Mouse (Mus musculus): Measurements from ENCODE around the gene Tmem80.

The Tmem80 gene

GRCm38 (mm10) chr7:141356971-141357370 lies 29.4 kb downstream of the Tmem80 start:
- H3K4me3 ChIP-seq (replicated peaks; ENCODE audit: low read length) = peak overlapping the region; percentile 49
- peaks cover 41% of the 10 kb centered on the region for H3K4me1 ChIP-seq (replicated peaks; ENCODE audit: low read depth, low read length)
- H3K27me3 ChIP-seq (ENCODE audit: insufficient read depth, low read length) = peaks cover 44% of the 10 kb centered on the region
- TF ChIP-seq POU5F1 (IDR thresholded peaks at IDR 0.05; ENCODE audit: borderline replicate concordance, low read length) = no peak
- H3K36me3 ChIP-seq (ENCODE audit: insufficient read depth, low read length) = no peaks in the 10 kb centered on the region
- H3K9me3 ChIP-seq (ENCODE audit: low read length) = no peaks in the 10 kb centered on the region

DNA sequence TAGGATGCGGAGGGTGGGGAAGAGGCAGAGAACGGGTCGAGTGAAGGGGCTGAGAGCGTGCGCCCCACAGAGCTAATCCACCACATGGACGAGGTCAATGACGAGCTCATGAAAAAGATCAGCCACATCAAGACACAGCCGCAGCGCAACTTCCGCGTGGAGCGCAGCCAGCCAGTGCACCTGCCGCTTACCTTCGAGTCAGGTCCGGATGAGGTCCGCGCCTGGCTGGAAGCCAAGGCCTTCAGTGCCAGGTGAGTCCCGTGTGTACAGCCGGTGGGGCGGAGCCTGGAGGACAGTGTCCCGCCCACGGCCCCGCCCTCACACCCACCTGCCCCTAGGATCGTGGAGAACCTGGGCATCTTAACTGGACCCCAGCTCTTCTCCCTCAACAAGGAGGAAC lies 34.0 kb downstream of the Tmem80 start:
- peaks cover 62% of the 10 kb centered on the region for H3K27me3 ChIP-seq (ENCODE audit: insufficient read depth, low read length)
- H3K36me3 ChIP-seq (ENCODE audit: insufficient read depth, low read length) = no peaks in the 10 kb centered on the region
- TF ChIP-seq CTCF (conservative IDR thresholded peaks at IDR 0.05; ENCODE audit: low read length) (no peak), POU5F1 (IDR thresholded peaks at IDR 0.05; ENCODE audit: borderline replicate concordance, low read length) (no peak), NANOG (IDR thresholded peaks at IDR 0.05; ENCODE audit: borderline replicate concordance, low read length) (no peak)
- H3K4me3 ChIP-seq (replicated peaks; ENCODE audit: low read length) = peak overlapping the region; percentile 60
- H3K4me1 ChIP-seq (replicated peaks; ENCODE audit: low read depth, low read length) = peaks cover 29% of the 10 kb centered on the region
- no peaks in the 10 kb centered on the region for H3K9me3 ChIP-seq (ENCODE audit: low read length)

DNA sequence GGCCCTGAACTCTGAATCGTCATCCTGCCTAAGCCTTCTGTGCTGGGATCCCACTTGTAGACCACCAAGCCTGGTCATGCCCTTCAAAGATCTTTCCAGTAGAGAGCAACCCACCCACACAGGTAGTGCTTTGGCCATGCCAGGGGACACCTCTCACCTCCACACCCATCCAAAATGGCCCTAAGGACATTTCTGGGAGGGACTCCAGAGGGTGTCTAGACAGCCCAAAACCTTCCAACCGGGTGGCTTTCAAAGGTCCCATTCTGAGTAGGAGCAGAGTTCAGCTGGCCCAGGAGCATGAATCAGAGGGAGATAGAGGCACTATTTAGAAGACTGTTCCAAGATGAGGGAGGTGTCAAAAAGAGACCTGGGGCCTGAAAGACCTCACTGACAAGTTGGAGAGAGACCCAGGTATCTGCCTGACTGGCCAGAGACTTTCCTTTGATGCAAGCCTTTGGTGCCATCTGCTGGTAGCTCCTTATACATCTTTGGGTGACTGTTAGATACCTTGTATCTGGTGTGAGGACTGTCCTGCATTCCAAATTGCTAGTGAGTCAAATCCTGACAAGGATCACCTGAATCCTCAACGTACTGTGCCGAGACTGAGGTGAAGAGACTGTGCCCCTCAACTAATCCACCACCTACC lies 35.7 kb downstream of the Tmem80 start:
- H3K4me1 ChIP-seq (replicated peaks; ENCODE audit: low read depth, low read length) = peaks cover 20% of the 10 kb centered on the region
- H3K36me3 ChIP-seq (ENCODE audit: insufficient read depth, low read length) = no peaks in the 10 kb centered on the region
- TF ChIP-seq NANOG (IDR thresholded peaks at IDR 0.05; ENCODE audit: borderline replicate concordance, low read length) (no peak), CTCF (conservative IDR thresholded peaks at IDR 0.05; ENCODE audit: low read length) (peak; percentile 43), POU5F1 (IDR thresholded peaks at IDR 0.05; ENCODE audit: borderline replicate concordance, low read length) (no peak)
- H3K9me3 ChIP-seq (ENCODE audit: low read length) = no peaks in the 10 kb centered on the region
- no peak overlapping the region for H3K4me3 ChIP-seq (replicated peaks; ENCODE audit: low read length)
- peaks cover 50% of the 10 kb centered on the region for H3K27me3 ChIP-seq (ENCODE audit: insufficient read depth, low read length)

GRCm38 (mm10) chr7:141363752-141364125 lies 36.2 kb downstream of the Tmem80 start:
- Histone ChIP-seq H3K36me3 (ENCODE audit: insufficient read depth, low read length) (no peaks in the 10 kb centered on the region), H3K4me1 (replicated peaks; ENCODE audit: low read depth, low read length) (peaks cover 23% of the 10 kb centered on the region), H3K4me3 (replicated peaks; ENCODE audit: low read length) (no peak overlapping the region), H3K9me3 (ENCODE audit: low read length) (no peaks in the 10 kb centered on the region), H3K27me3 (ENCODE audit: insufficient read depth, low read length) (peaks cover 49% of the 10 kb centered on the region)
- TF ChIP-seq CTCF (conservative IDR thresholded peaks at IDR 0.05; ENCODE audit: low read length) = no peak
- TF ChIP-seq POU5F1 (IDR thresholded peaks at IDR 0.05; ENCODE audit: borderline replicate concordance, low read length) = no peak
- TF ChIP-seq NANOG (IDR thresholded peaks at IDR 0.05; ENCODE audit: borderline replicate concordance, low read length) = no peak

DNA sequence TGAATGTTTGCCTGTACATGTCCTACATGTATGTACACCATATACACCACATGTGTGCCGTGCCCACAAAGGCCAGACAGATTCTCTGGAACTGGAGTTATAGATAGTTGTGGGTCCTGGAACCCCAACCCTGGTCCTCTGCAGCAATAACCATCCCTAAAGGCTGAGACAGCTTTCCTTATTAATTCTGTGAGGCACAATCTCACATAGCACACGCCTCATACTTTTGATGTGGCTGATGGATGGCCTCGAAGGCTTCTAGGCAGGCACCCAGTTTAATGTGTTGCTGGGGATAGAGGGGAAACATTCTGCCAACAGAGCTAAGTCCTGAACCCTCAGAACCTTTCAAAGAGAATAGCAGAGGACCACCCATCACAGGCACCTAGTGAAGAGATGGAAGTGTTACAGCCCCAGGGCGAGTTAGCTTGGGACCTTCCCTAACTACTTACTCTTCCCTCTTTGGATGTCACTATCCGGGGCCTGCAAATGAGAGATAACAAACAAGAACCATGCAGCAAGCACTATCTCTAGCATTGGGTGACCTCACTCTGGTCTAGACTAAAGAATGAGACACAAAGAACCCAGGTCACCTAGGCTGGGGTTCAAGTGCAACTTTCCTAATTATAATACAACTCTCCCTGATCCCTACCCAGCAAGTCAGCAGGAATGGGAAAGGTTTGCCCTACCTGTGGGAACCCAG lies 37.0 kb downstream of the Tmem80 start:
- H3K36me3 ChIP-seq (ENCODE audit: insufficient read depth, low read length) = no peaks in the 10 kb centered on the region
- no peaks in the 10 kb centered on the region for H3K9me3 ChIP-seq (ENCODE audit: low read length)
- no peak for TF ChIP-seq NANOG (IDR thresholded peaks at IDR 0.05; ENCODE audit: borderline replicate concordance, low read length)
- TF ChIP-seq POU5F1 (IDR thresholded peaks at IDR 0.05; ENCODE audit: borderline replicate concordance, low read length) = no peak
- no peak for TF ChIP-seq CTCF (conservative IDR thresholded peaks at IDR 0.05; ENCODE audit: low read length)
- H3K4me1 ChIP-seq (replicated peaks; ENCODE audit: low read depth, low read length) = peaks cover 27% of the 10 kb centered on the region
- H3K27me3 ChIP-seq (ENCODE audit: insufficient read depth, low read length) = peaks cover 45% of the 10 kb centered on the region
- H3K4me3 ChIP-seq (replicated peaks; ENCODE audit: low read length) = no peak overlapping the region

DNA sequence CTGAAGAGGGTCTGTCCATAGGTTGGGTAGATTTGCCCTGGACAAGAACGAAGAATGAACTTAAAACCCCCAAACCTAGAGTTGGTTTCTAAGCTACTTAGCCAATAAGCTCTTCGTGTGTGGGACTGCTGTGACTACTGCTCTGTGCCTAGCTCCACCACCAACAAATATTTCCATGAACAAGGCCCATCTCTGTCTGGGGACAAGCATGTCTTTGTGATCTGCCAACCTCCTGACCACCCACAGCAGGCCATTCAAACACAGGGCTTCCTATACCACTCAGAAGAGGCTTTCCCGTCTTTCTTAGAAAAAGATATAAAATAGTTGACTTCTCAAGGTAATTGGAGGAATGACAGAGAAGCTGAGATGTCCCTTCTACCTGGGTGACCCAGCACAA lies 37.5 kb downstream of the Tmem80 start:
- Histone ChIP-seq H3K27me3 (ENCODE audit: insufficient read depth, low read length) (peaks cover 40% of the 10 kb centered on the region), H3K36me3 (ENCODE audit: insufficient read depth, low read length) (no peaks in the 10 kb centered on the region), H3K9me3 (ENCODE audit: low read length) (no peaks in the 10 kb centered on the region), H3K4me1 (replicated peaks; ENCODE audit: low read depth, low read length) (peaks cover 33% of the 10 kb centered on the region), H3K4me3 (replicated peaks; ENCODE audit: low read length) (no peak overlapping the region)
- TF ChIP-seq NANOG (IDR thresholded peaks at IDR 0.05; ENCODE audit: borderline replicate concordance, low read length) = no peak
- no peak for TF ChIP-seq CTCF (conservative IDR thresholded peaks at IDR 0.05; ENCODE audit: low read length)
- no peak for TF ChIP-seq POU5F1 (IDR thresholded peaks at IDR 0.05; ENCODE audit: borderline replicate concordance, low read length)

DNA sequence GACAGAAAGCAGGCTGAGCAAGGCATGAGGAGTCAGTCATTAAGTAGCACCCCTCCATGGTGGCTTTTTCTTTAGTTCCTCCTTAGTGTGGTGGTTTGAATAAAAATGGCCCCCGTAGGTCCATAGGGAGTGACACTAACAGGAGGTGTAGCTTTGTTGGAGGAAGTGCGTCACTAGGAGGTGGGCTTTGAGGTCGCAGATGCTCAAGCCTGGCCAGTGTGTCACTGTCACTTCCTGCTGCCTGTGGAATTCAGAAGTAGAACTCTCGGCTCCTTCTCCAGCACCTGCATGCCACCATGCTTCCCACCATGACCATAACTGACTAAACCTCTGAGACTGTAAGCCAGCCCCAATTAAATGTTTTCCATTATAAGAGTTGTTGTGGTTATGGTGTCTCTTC lies 39.8 kb downstream of the Tmem80 start:
- no peaks in the 10 kb centered on the region for H3K9me3 ChIP-seq (ENCODE audit: low read length)
- H3K36me3 ChIP-seq (ENCODE audit: insufficient read depth, low read length) = no peaks in the 10 kb centered on the region
- H3K4me3 ChIP-seq (replicated peaks; ENCODE audit: low read length) = no peak overlapping the region
- peaks cover 17% of the 10 kb centered on the region for H3K27me3 ChIP-seq (ENCODE audit: insufficient read depth, low read length)
- peaks cover 44% of the 10 kb centered on the region for H3K4me1 ChIP-seq (replicated peaks; ENCODE audit: low read depth, low read length)
- TF ChIP-seq NANOG (IDR thresholded peaks at IDR 0.05; ENCODE audit: borderline replicate concordance, low read length) = no peak
- TF ChIP-seq CTCF (conservative IDR thresholded peaks at IDR 0.05; ENCODE audit: low read length) = no peak
- no peak for TF ChIP-seq POU5F1 (IDR thresholded peaks at IDR 0.05; ENCODE audit: borderline replicate concordance, low read length)

- no peaks in the 10 kb centered on the region for H3K36me3 ChIP-seq (ENCODE audit: insufficient read depth, low read length)
- H3K27me3 ChIP-seq (ENCODE audit: insufficient read depth, low read length) = peaks cover 9% of the 10 kb centered on the region; the same call in 1 of the 2 replicates
- H3K4me1 ChIP-seq (replicated peaks; ENCODE audit: low read depth, low read length) = peaks cover 64% of the 10 kb centered on the region
- TF ChIP-seq CTCF (conservative IDR thresholded peaks at IDR 0.05; ENCODE audit: low read length) (no peak), POU5F1 (IDR thresholded peaks at IDR 0.05; ENCODE audit: borderline replicate concordance, low read length) (no peak), NANOG (IDR thresholded peaks at IDR 0.05; ENCODE audit: borderline replicate concordance, low read length) (no peak)
- no peaks in the 10 kb centered on the region for H3K9me3 ChIP-seq (ENCODE audit: low read length)
- H3K4me3 ChIP-seq (replicated peaks; ENCODE audit: low read length) = no peak overlapping the region
These were observed 42.4 kb downstream of the Tmem80 start for GRCm38 (mm10) chr7:141369918-141370317.

Data from E14TG2a.4 (cell line).